Mouse (Mus musculus) bone marrow, adult 2 months (tissue): ENCODE data around the gene Plcb4.

Source experiments
- CTCF ChIP-seq: fragments of 200-500 bp; IDR thresholded peaks from 2 replicates; pipeline ENCODE4 v1.5.1; 2011; ENCODE audit warnings: low read length, control low read depth; ENCODE audit not compliant: control insufficient read depth, insufficient read depth
- POLR2A ChIP-seq: fragments of 200-500 bp; IDR thresholded peaks from 2 replicates; pipeline ENCODE4 v1.6.1; 2011; ENCODE audit warnings: low read depth, mild to moderate bottlenecking, control low read depth, low read length, borderline replicate concordance; ENCODE audit not compliant: control insufficient read depth

DNA sequence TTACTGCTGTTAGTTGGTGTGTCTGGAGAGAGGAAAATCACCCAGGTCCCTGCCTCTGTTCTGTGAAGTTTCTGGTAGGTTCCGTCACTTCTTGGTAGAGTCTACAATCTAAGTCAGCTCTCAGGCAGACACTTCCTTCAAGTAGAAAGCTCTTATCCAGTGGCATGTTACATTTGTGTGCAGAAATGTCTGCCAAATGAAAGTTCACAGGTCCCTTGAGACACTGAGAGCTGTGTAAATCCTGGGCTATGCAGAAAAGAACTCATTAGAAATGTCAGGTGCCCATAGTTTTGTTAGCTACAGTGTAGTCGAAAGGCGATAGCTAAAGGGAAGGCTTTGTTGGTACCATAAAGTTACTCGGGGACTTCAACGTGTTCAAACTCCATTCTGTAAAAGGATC lies 108.7 kb downstream of the Plcb4 start:
- TF ChIP-seq CTCF (no peak), POLR2A (no peak)
